Mouse (Mus musculus) MEL (cell line): ENCODE data around the gene Rnpepl1. TPM values are rescaled to one million over a fixed set of nuclear protein-coding genes. Genes with fewer than 3 reads are reported as not detected.

Experiments
- DNase-seq: peaks from one replicate; pipeline ENCODE4 v3.0.0; 2011; ENCODE audit warnings: low read depth, low spot score
- H3K27ac ChIP-seq: 2 replicates; pipeline ENCODE4 v1.5.1; 2012; ENCODE audit warnings: low read depth, mild to moderate bottlenecking, control low read depth, low read length, moderate library complexity; ENCODE audit not compliant: control insufficient read depth
- H3K27me3 ChIP-seq, 2 experiments: fragments of 150-350 bp in 1 of 2; sonication (generic) in 1 of 2; 2 replicates each; pipeline ENCODE4 v1.6.1; 2012; ENCODE audit warnings: low read length in 2 of 2, mild to moderate bottlenecking in 2 of 2, improper control_type of control experiment in 1 of 2, moderate library complexity in 1 of 2; ENCODE audit not compliant: insufficient read depth in 2 of 2, control insufficient read depth in 1 of 2
- H3K36me3 ChIP-seq, 2 experiments: 2 replicates each; pipeline ENCODE4 v1.6.1; 2012 to 2014; ENCODE audit warnings: low read length in 2 of 2, improper control_type of control experiment in 1 of 2, inconsistent platforms in 1 of 2, mild to moderate bottlenecking in 1 of 2; ENCODE audit not compliant: insufficient read depth in 2 of 2, control insufficient read depth in 1 of 2
- H3K4me1 ChIP-seq, 2 experiments: fragments of 150-350 bp in 1 of 2; sonication (generic) in 1 of 2; 2 replicates each; pipeline ENCODE4 v1.6.1; 2012; ENCODE audit warnings: low read length in 2 of 2, improper control_type of control experiment in 1 of 2, mild to moderate bottlenecking in 1 of 2; ENCODE audit not compliant: insufficient read depth in 2 of 2, control insufficient read depth in 1 of 2
- H3K4me3 ChIP-seq, 2 experiments: fragments of 150-350 bp in 1 of 2; sonication (generic) in 1 of 2; 2 replicates each; pipeline ENCODE4 v1.5.1; 2012; ENCODE audit warnings: low read depth in 2 of 2, low read length in 2 of 2, mild to moderate bottlenecking in 2 of 2, moderate library complexity in 2 of 2, control low read depth in 1 of 2, improper control_type of control experiment in 1 of 2; ENCODE audit not compliant: control insufficient read depth in 1 of 2, insufficient read depth in 1 of 2
- H3K79me2 ChIP-seq: 2 replicates; pipeline ENCODE4 v1.6.1; 2012; ENCODE audit warnings: mild to moderate bottlenecking, low read length, moderate library complexity; ENCODE audit not compliant: control insufficient read depth, poor library complexity, insufficient read depth
- H3K9ac ChIP-seq: 2 replicates; pipeline ENCODE4 v1.6.1; 2012; ENCODE audit warnings: low read depth, mild to moderate bottlenecking, control low read depth, low read length, moderate library complexity; ENCODE audit not compliant: control insufficient read depth, poor library complexity, severe bottlenecking
- H3K9me3 ChIP-seq: fragments of 150-350 bp; sonication (generic); replicated peaks from 2 replicates; pipeline ENCODE4 v1.6.1; 2012; ENCODE audit warnings: mild to moderate bottlenecking, low read length, improper control_type of control experiment, moderate library complexity; ENCODE audit not compliant: insufficient read depth
- CHD1 ChIP-seq: IDR thresholded peaks from 2 replicates; pipeline ENCODE4 v1.6.1; 2012; ENCODE audit warnings: low read depth, mild to moderate bottlenecking, inconsistent platforms, low read length, improper control_type of control experiment
- CHD2 ChIP-seq: IDR thresholded peaks from 2 replicates; pipeline ENCODE4 v1.6.1; 2011; ENCODE audit warnings: low read length, improper control_type of control experiment
- CTCF ChIP-seq, 3 experiments: IDR thresholded peaks in 2 of 3; conservative IDR thresholded peaks in 1 of 3; 2 replicates each; pipeline ENCODE4 v1.5.1; 2011 to 2012; ENCODE audit warnings: low read length in 3 of 3, low read depth in 2 of 3, mild to moderate bottlenecking in 2 of 3, improper control_type of control experiment in 1 of 3, inconsistent platforms in 1 of 3, mixed read lengths in 1 of 3, moderate library complexity in 1 of 3; ENCODE audit not compliant: control insufficient read depth in 1 of 3, insufficient read depth in 1 of 3, poor library complexity in 1 of 3, severe bottlenecking in 1 of 3
- ELF1 ChIP-seq: IDR thresholded peaks from 2 replicates; pipeline ENCODE4 v1.6.1; 2014; ENCODE audit warnings: low read depth, mild to moderate bottlenecking, inconsistent platforms, low read length, improper control_type of control experiment, moderate library complexity
- EP300 ChIP-seq, 2 experiments: IDR thresholded peaks; 2 replicates each; pipeline ENCODE4 v1.6.1; 2011; ENCODE audit warnings: improper control_type of control experiment in 2 of 2, low read length in 2 of 2, low read depth in 1 of 2, mild to moderate bottlenecking in 1 of 2
- ETS1 ChIP-seq: IDR thresholded peaks from 2 replicates; pipeline ENCODE4 v1.6.1; 2012; ENCODE audit warnings: low read depth, mild to moderate bottlenecking, inconsistent platforms, low read length, improper control_type of control experiment, moderate library complexity
- GATA1 ChIP-seq: IDR thresholded peaks from 2 replicates; pipeline ENCODE4 v1.6.1; 2011; ENCODE audit warnings: low read depth, low read length, improper control_type of control experiment
- HCFC1 ChIP-seq: IDR thresholded peaks from 2 replicates; pipeline ENCODE4 v1.6.1; 2012; ENCODE audit warnings: low read depth, mild to moderate bottlenecking, inconsistent platforms, low read length, improper control_type of control experiment, moderate library complexity
- JUND ChIP-seq: IDR thresholded peaks from 2 replicates; pipeline ENCODE4 v1.6.1; 2011; ENCODE audit warnings: low read depth, mild to moderate bottlenecking, improper control_type of control experiment, low read length
- KAT2A ChIP-seq: conservative IDR thresholded peaks from 2 replicates; pipeline ENCODE4 v1.6.1; 2012; ENCODE audit warnings: low read depth, low read length, improper control_type of control experiment, inconsistent platforms
- MAX ChIP-seq: IDR thresholded peaks from 2 replicates; pipeline ENCODE4 v1.6.1; 2011; ENCODE audit warnings: low read length, improper control_type of control experiment
- MAZ ChIP-seq: IDR thresholded peaks from 2 replicates; pipeline ENCODE4 v1.6.1; 2012; ENCODE audit warnings: low read depth, mild to moderate bottlenecking, inconsistent platforms, low read length, improper control_type of control experiment
- MXI1 ChIP-seq: IDR thresholded peaks from 2 replicates; pipeline ENCODE4 v1.6.1; 2011; ENCODE audit warnings: mild to moderate bottlenecking, low read depth, low read length, improper control_type of control experiment
- MYB ChIP-seq: IDR thresholded peaks from 2 replicates; pipeline ENCODE4 v1.6.1; 2011; ENCODE audit warnings: mild to moderate bottlenecking, low read depth, low read length, improper control_type of control experiment
- MYC ChIP-seq: IDR thresholded peaks from 2 replicates; pipeline ENCODE4 v1.6.1; 2011; ENCODE audit warnings: low read depth, mild to moderate bottlenecking, low read length, improper control_type of control experiment, moderate library complexity
- NRF1 ChIP-seq: IDR thresholded peaks from 2 replicates; pipeline ENCODE4 v1.6.1; 2014; ENCODE audit warnings: low read depth, mild to moderate bottlenecking, inconsistent platforms, low read length, improper control_type of control experiment, moderate library complexity; ENCODE audit not compliant: poor library complexity, insufficient read depth, severe bottlenecking
- POLR2A ChIP-seq, 2 experiments: IDR thresholded peaks; 2 replicates each; pipeline ENCODE4 v1.6.1; 2011 to 2012; ENCODE audit warnings: low read length in 2 of 2, mild to moderate bottlenecking in 2 of 2, control low read depth in 1 of 2, improper control_type of control experiment in 1 of 2, low read depth in 1 of 2, moderate library complexity in 1 of 2; ENCODE audit not compliant: control insufficient read depth in 1 of 2, insufficient read depth in 1 of 2, poor library complexity in 1 of 2
- POLR2AphosphoS5 ChIP-seq: IDR thresholded peaks from 2 replicates; pipeline ENCODE4 v1.6.1; 2012; ENCODE audit warnings: low read depth, borderline replicate concordance, mild to moderate bottlenecking, inconsistent platforms, low read length, moderate library complexity, mixed read lengths
- RAD21 ChIP-seq: IDR thresholded peaks from 2 replicates; pipeline ENCODE4 v1.6.1; 2011; ENCODE audit warnings: mild to moderate bottlenecking, low read depth, low read length, improper control_type of control experiment
- RCOR1 ChIP-seq: IDR thresholded peaks from 2 replicates; pipeline ENCODE4 v1.6.1; 2012; ENCODE audit warnings: low read depth, mild to moderate bottlenecking, inconsistent platforms, low read length, improper control_type of control experiment
- SIN3A ChIP-seq: IDR thresholded peaks from 2 replicates; pipeline ENCODE4 v1.6.1; 2012; ENCODE audit warnings: low read length, improper control_type of control experiment, inconsistent platforms
- TAL1 ChIP-seq: IDR thresholded peaks from 2 replicates; pipeline ENCODE4 v1.6.1; 2012; ENCODE audit warnings: mild to moderate bottlenecking, inconsistent platforms, low read length, moderate library complexity, mixed read lengths
- USF2 ChIP-seq, 2 experiments: IDR thresholded peaks; 2 replicates each; pipeline ENCODE4 v1.6.1; 2011 to 2012; ENCODE audit warnings: improper control_type of control experiment in 2 of 2, low read length in 2 of 2, borderline replicate concordance in 1 of 2, inconsistent platforms in 1 of 2, low read depth in 1 of 2, mild to moderate bottlenecking in 1 of 2; ENCODE audit not compliant: insufficient read depth in 1 of 2
- ZC3H11A ChIP-seq: IDR thresholded peaks from 2 replicates; pipeline ENCODE4 v1.6.1; 2012; ENCODE audit warnings: low read depth, mild to moderate bottlenecking, inconsistent platforms, low read length, improper control_type of control experiment
- ZNF384 ChIP-seq: IDR thresholded peaks from 2 replicates; pipeline ENCODE4 v1.6.1; 2012; ENCODE audit warnings: low read depth, mild to moderate bottlenecking, inconsistent platforms, low read length, improper control_type of control experiment
- polyA plus RNA-seq, 2 experiments: library from polyadenylated mRNA; stranded (reverse) in 1 of 2; unstranded in 1 of 2; fragments of >175 nt in 1 of 2; fragments of >200 nt in 1 of 2; gene quantifications; 2 replicates each; pipeline versions ENCODE4 v1.2.1 to v1.2.4; 2012; ENCODE audit warnings: low replicate concordance in 2 of 2, low read depth in 1 of 2; ENCODE audit not compliant: insufficient read length in 2 of 2, insufficient read depth in 1 of 2, missing spikeins in 1 of 2
- total RNA-seq: library from RNA; depleted of rRNA; stranded (reverse); fragments of 300-350 nt; gene quantifications from 2 replicates; pipeline ENCODE4 v1.2.3, GENCODE M21; 2012

Gene Rnpepl1
- total and polyA plus RNA-seq, 3 experiments = 31.1 to 91.0 TPM; not detected in 1

GRCm38 (mm10) chr1:92866170-92866569 lies 44.4 kb upstream of the Rnpepl1 start:
- TF ChIP-seq POLR2AphosphoS5 (no peak), GATA1 (no peak), JUND (no peak), KAT2A (no peak), TAL1 (no peak), RCOR1 (no peak), CTCF (IDR thresholded peaks at IDR 0.05 in 2 of 3, conservative IDR thresholded peaks at IDR 0.05 in 1 of 3; ENCODE audit: control insufficient read depth in 1 of 3, insufficient read depth in 1 of 3, low read depth in 2 of 3, low read length in 3 of 3, poor library complexity in 1 of 3, severe bottlenecking in 1 of 3) (no peak), SIN3A (no peak), ELF1 (no peak), USF2 (IDR thresholded peaks at IDR 0.05; ENCODE audit: borderline replicate concordance in 1 of 2, insufficient read depth in 1 of 2, low read depth in 1 of 2, low read length in 2 of 2) (no peak), ZNF384 (no peak), ETS1 (no peak), CHD2 (no peak), MAX (no peak), MAZ (no peak), EP300 (IDR thresholded peaks at IDR 0.05; ENCODE audit: low read depth in 1 of 2, low read length in 2 of 2) (no peak), POLR2A (IDR thresholded peaks at IDR 0.05; ENCODE audit: control insufficient read depth in 1 of 2, insufficient read depth in 1 of 2, low read depth in 1 of 2, low read length in 2 of 2, poor library complexity in 1 of 2) (no peak)
- TF ChIP-seq, all 39 proteins: peak for 0
- Histone ChIP-seq H3K4me1 (no peaks in the 10 kb centered on the region), H3K9me3 (no peaks in the 10 kb centered on the region), H3K27me3 (no peaks in the 10 kb centered on the region), H3K27ac (no peak overlapping the region), H3K36me3 (no peaks in the 10 kb centered on the region), H3K4me3 (no peak overlapping the region), H3K9ac (no peak overlapping the region), H3K79me2 (no peaks in the 10 kb centered on the region)
- no peak for DNase-seq

- H3K4me1 ChIP-seq = no peaks in the 10 kb centered on the region
- H3K4me3 ChIP-seq = no peak overlapping the region
- TF ChIP-seq EP300 (IDR thresholded peaks at IDR 0.05; ENCODE audit: low read depth in 1 of 2, low read length in 2 of 2) (no peak), RAD21 (no peak), POLR2A (IDR thresholded peaks at IDR 0.05; ENCODE audit: control insufficient read depth in 1 of 2, insufficient read depth in 1 of 2, low read depth in 1 of 2, low read length in 2 of 2, poor library complexity in 1 of 2) (no peak), USF2 (IDR thresholded peaks at IDR 0.05; ENCODE audit: borderline replicate concordance in 1 of 2, insufficient read depth in 1 of 2, low read depth in 1 of 2, low read length in 2 of 2) (no peak), HCFC1 (no peak), CHD1 (no peak), MYB (no peak), MYC (no peak), NRF1 (no peak), MXI1 (no peak), ZC3H11A (no peak)
- H3K27me3 ChIP-seq = no peaks in the 10 kb centered on the region
- H3K9ac ChIP-seq = no peak overlapping the region
- no peak overlapping the region for H3K27ac ChIP-seq
- H3K79me2 ChIP-seq = no peaks in the 10 kb centered on the region
- DNase-seq = no peak
- no peaks in the 10 kb centered on the region for H3K9me3 ChIP-seq
- no peaks in the 10 kb centered on the region for H3K36me3 ChIP-seq
These were observed 40.6 kb upstream of the Rnpepl1 start for GRCm38 (mm10) chr1:92869985-92870384.
